Mouse (Mus musculus) lung, adult 2 months (tissue): ENCODE measurements around the gene Kif7. TPM values are rescaled to one million over a fixed set of nuclear protein-coding genes. Genes with fewer than 3 reads are reported as not detected.

Experiments
- DNase-seq: peaks from one replicate; pipeline ENCODE4 v3.0.0; 2022
- H3K4me1 ChIP-seq: fragments of 200-500 bp; 2 replicates; pipeline ENCODE4 v1.6.1; 2011; ENCODE audit warnings: low read length; ENCODE audit not compliant: control insufficient read depth, insufficient read depth
- H3K4me3 ChIP-seq: fragments of 200-500 bp; replicated peaks from 2 replicates; pipeline ENCODE3; 2011; ENCODE audit warnings: low read depth, mild to moderate bottlenecking, control low read depth, low read length; ENCODE audit errors: extremely low read depth
- CTCF ChIP-seq: fragments of 200-500 bp; IDR thresholded peaks from 2 replicates; pipeline ENCODE4 v1.5.1; 2011; ENCODE audit warnings: mild to moderate bottlenecking, low read length, control low read depth; ENCODE audit not compliant: insufficient read depth
- POLR2A ChIP-seq: fragments of 200-500 bp; IDR thresholded peaks from 2 replicates; pipeline ENCODE4 v1.6.1; 2011; ENCODE audit warnings: low read depth, mild to moderate bottlenecking, control low read depth, low read length, borderline replicate concordance; ENCODE audit errors: extremely low read depth
- WGBS: fragments of 180-500 bp; shearing (Covaris S2); methylation state at CpG from one replicate; pipeline ENCODE4 v1.1.7; 2018; 5-methylcytosine and 5-hydroxymethylcytosine counted together
- polyA plus RNA-seq: library from polyadenylated mRNA; depleted of rRNA; stranded (reverse); fragments of >200 nt; gene quantifications from 2 replicates; pipeline ENCODE4 v1.2.3, GENCODE M21; 2012

Gene Kif7
- polyA plus RNA-seq, 1 experiment = 3.5 TPM

GRCm38 (mm10) chr7:79744051-79744450 is 28.5 kb upstream of the Kif7 start:
- DNase-seq = no peak
- no peaks in the 10 kb centered on the region for H3K4me1 ChIP-seq
- TF ChIP-seq POLR2A (no peak), CTCF (no peak)
- H3K4me3 ChIP-seq = no peak overlapping the region
- 93% methylated on average over 9 of the region's 9 CpGs for WGBS

- no peaks in the 10 kb centered on the region for H3K4me1 ChIP-seq
- DNase-seq = peak; percentile 80
- 3% methylated on average over 46 of the region's 46 CpGs for WGBS
- peak within 1 kb of the TSS; percentile 77 for H3K4me3 ChIP-seq
- TF ChIP-seq CTCF (no peak), POLR2A (peak; percentile 39; the same call in 1 of the 2 replicates)
Observed at GRCm38 (mm10) chr7:79742659-79743536, 27.4 kb upstream of the Kif7 start, which contains the start of the genes Pex11a and Wdr93. TSS of gene Pex11a (minus strand) at chr7:79743131. TSS of gene Wdr93 (plus strand) at chr7:79743163.

GRCm38 (mm10) chr7:79742277-79742658 is 26.7 kb upstream of the Kif7 start:
- Histone ChIP-seq H3K4me1 (no peaks in the 10 kb centered on the region), H3K4me3 (peak overlapping the region; percentile 77)
- WGBS = 10% methylated on average over 11 of the region's 11 CpGs
- no peak for DNase-seq
- no peak for TF ChIP-seq CTCF

- Histone ChIP-seq H3K4me1 (no peaks in the 10 kb centered on the region), H3K4me3 (no peak overlapping the region)
- WGBS = 74% methylated on average over 4 of the region's 4 CpGs
- TF ChIP-seq CTCF = no peak
- TF ChIP-seq POLR2A = no peak
- no peak for DNase-seq
Observed at GRCm38 (mm10) chr7:79740279-79740678, 24.8 kb upstream of the Kif7 start.

- no peak for DNase-seq
- 73% methylated on average over 2 of the region's 2 CpGs for WGBS
- TF ChIP-seq CTCF (no peak), POLR2A (no peak)
- Histone ChIP-seq H3K4me1 (no peaks in the 10 kb centered on the region), H3K4me3 (no peak overlapping the region)
Observed at GRCm38 (mm10) chr7:79738913-79739312, 23.4 kb upstream of the Kif7 start.

GRCm38 (mm10) chr7:79736511-79736910 is 21.0 kb upstream of the Kif7 start:
- TF ChIP-seq CTCF = no peak
- no peak for TF ChIP-seq POLR2A
- Histone ChIP-seq H3K4me3 (no peak overlapping the region), H3K4me1 (no peaks in the 10 kb centered on the region)
- 84% methylated on average over 14 of the region's 14 CpGs for WGBS
- DNase-seq = no peak

- Histone ChIP-seq H3K4me1 (no peaks in the 10 kb centered on the region), H3K4me3 (no peak overlapping the region)
- no peak for DNase-seq
- WGBS = 58% methylated on average over 8 of the region's 8 CpGs
- TF ChIP-seq POLR2A (no peak), CTCF (no peak)
Observed at GRCm38 (mm10) chr7:79734563-79734962, 19.0 kb upstream of the Kif7 start.

- 50% methylated on average over 4 of the region's 4 CpGs for WGBS
- Histone ChIP-seq H3K4me3 (no peak within 1 kb of the TSS), H3K4me1 (no peaks in the 10 kb centered on the region)
- DNase-seq = no peak
- TF ChIP-seq CTCF (no peak), POLR2A (no peak)
Observed at GRCm38 (mm10) chr7:79732622-79733021, 17.1 kb upstream of the Kif7 start, which contains the start of gene Plin1. TSS of gene Plin1 (minus strand) at chr7:79732903.

- Histone ChIP-seq H3K4me1 (no peaks in the 10 kb centered on the region), H3K4me3 (no peak overlapping the region)
- TF ChIP-seq CTCF = no peak
- no peak for TF ChIP-seq POLR2A
- DNase-seq = no peak
- WGBS = 84% methylated on average over 13 of the region's 13 CpGs
Observed at GRCm38 (mm10) chr7:79731438-79731837, 15.9 kb upstream of the Kif7 start.

GRCm38 (mm10) chr7:79729743-79730370 is 14.3 kb upstream of the Kif7 start:
- no peak for TF ChIP-seq POLR2A
- peak; percentile 23; the same call in 1 of the 2 replicates for TF ChIP-seq CTCF
- DNase-seq = no peak
- H3K4me3 ChIP-seq = no peak overlapping the region
- H3K4me1 ChIP-seq = no peaks in the 10 kb centered on the region
- WGBS = 57% methylated on average over 11 of the region's 11 CpGs
